In the genomic region with DNA sequence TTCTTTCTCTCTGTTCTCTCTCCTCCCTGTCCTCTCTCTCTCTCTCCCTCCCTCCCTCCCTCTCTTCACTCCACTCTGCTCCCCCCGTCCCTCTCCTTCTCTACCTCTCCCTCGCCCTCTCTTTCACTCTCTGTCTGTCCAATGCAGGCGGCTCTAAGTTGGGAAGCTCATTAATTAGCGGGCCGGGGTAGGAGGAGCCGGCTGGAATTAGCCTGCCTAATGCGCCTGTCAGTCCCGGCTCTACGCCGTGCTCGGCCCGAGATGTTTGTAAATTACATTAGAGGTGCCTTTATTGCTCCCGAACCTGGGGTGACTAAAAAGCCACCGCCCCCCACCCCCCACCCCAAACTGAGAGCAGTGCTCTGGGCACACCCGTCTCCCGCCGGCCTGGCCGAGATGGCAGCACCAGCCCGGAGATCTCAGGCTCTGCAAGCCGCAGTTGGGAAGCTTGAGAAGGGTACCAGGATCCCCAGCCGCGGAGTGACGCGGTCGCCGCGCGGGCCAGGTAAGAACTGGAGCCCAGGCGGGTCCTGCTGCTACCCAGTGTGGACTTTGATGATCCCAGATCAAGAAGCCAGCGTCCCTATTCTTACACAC, we compare ENCODE assay signal across 8 mouse cellular contexts. TPM values are rescaled to one million over a fixed set of nuclear protein-coding genes. Genes with fewer than 3 reads are reported as not detected.
DNase-seq lines count a peak whose midpoint lies in the region; ATAC-seq and TF ChIP-seq lines count a peak whose summit lies in the region.

TSS of gene Lbx1 (minus strand) at position 47 of the 597 bp plus-strand sequence.

- under 1% methylated on average over 30 of the region's 30 CpGs for WGBS in forebrain, postnatal 0 days
- under 1% methylated on average over 30 of the region's 30 CpGs for WGBS in limb, embryonic 11.5 days
- under 1% methylated on average over 30 of the region's 30 CpGs for WGBS in stomach, embryonic 14.5 days

- H3K4me1 ChIP-seq in forebrain, postnatal 0 days (ENCODE audit: insufficient read depth): no peaks in the 10 kb centered on the region
- H3K4me1 ChIP-seq in limb, embryonic 11.5 days (ENCODE audit: control insufficient read depth, insufficient read depth, low read length): peaks cover 17% of the 10 kb centered on the region
- H3K4me1 ChIP-seq in stomach, embryonic 14.5 days (ENCODE audit: control insufficient read depth, insufficient read depth, low read length): peaks cover 24% of the 10 kb centered on the region

- peak; percentile 20; the same call in 1 of the 2 replicates for ATAC-seq in forebrain, postnatal 0 days
- ATAC-seq in limb, embryonic 11.5 days (ENCODE audit: insufficient number of reproducible peaks, low FRiP score, low TSS enrichment, low read depth): peak; percentile 49
- no peak for ATAC-seq in stomach, embryonic 14.5 days (ENCODE audit: insufficient number of reproducible peaks, insufficient read depth, low FRiP score, low read depth)

- no peak for TF ChIP-seq CTCF in forebrain, postnatal 0 days (IDR thresholded peaks at IDR 0.05; ENCODE audit: low read depth)

- peak; percentile 10 for DNase-seq in ovary, postnatal 36 days (ENCODE audit: low spot score)
- no peak for DNase-seq in ovary, postnatal 14 days (ENCODE audit: low spot score)
- DNase-seq in forebrain, postnatal 0 days: no peak
- peak; percentile 62 for DNase-seq in limb, embryonic 11.5 days (ENCODE audit: low spot score)
- no peak for DNase-seq in natural killer cell, adult 2 months (ENCODE audit: low spot score in 2 of 2)
- no peak for DNase-seq in left cerebral cortex, adult 11 months (ENCODE audit: low spot score)
- DNase-seq in spleen, postnatal 4 days (ENCODE audit: low spot score in 2 of 2): no peak

- H3K27me3 ChIP-seq in forebrain, postnatal 0 days (ENCODE audit: insufficient read depth, low read length): peaks cover 80% of the 10 kb centered on the region
- peaks cover 93% of the 10 kb centered on the region for H3K27me3 ChIP-seq in limb, embryonic 11.5 days (ENCODE audit: control insufficient read depth, insufficient read depth, low read length)
- H3K27me3 ChIP-seq in stomach, embryonic 14.5 days (ENCODE audit: control insufficient read depth, insufficient read depth, low read length): peaks cover 64% of the 10 kb centered on the region

- H3K27ac ChIP-seq in forebrain, postnatal 0 days (ENCODE audit: low read depth, low read length): no peak within 1 kb of the TSS
- H3K27ac ChIP-seq in limb, embryonic 11.5 days (replicated peaks; ENCODE audit: low read depth, low read length): peak within 1 kb of the TSS; percentile 24
- no peak within 1 kb of the TSS for H3K27ac ChIP-seq in stomach, embryonic 14.5 days (ENCODE audit: low read length)

- no peak within 1 kb of the TSS for H3K9ac ChIP-seq in forebrain, postnatal 0 days
- H3K9ac ChIP-seq in limb, embryonic 11.5 days (ENCODE audit: low read length): peak within 1 kb of the TSS; percentile 45
- no peak within 1 kb of the TSS for H3K9ac ChIP-seq in stomach, embryonic 14.5 days (replicated peaks; ENCODE audit: low read depth, low read length)

- no peak within 1 kb of the TSS for H3K4me3 ChIP-seq in forebrain, postnatal 0 days (ENCODE audit: low read depth, low read length)
- peak within 1 kb of the TSS; percentile 32 for H3K4me3 ChIP-seq in limb, embryonic 11.5 days (ENCODE audit: low read depth, low read length)
- peak within 1 kb of the TSS; percentile 25 for H3K4me3 ChIP-seq in stomach, embryonic 14.5 days (ENCODE audit: low read depth, low read length)

- H3K9me3 ChIP-seq in forebrain, postnatal 0 days (ENCODE audit: low read length): no peaks in the 10 kb centered on the region
- no peaks in the 10 kb centered on the region for H3K9me3 ChIP-seq in limb, embryonic 11.5 days (ENCODE audit: control insufficient read depth, low read length)
- no peaks in the 10 kb centered on the region for H3K9me3 ChIP-seq in stomach, embryonic 14.5 days (ENCODE audit: control insufficient read depth, low read depth, low read length)

- H3K4me2 ChIP-seq in forebrain, postnatal 0 days (ENCODE audit: low read depth): peak within 1 kb of the TSS; percentile 10; the same call in 1 of the 2 replicates
- peak within 1 kb of the TSS; percentile 62 for H3K4me2 ChIP-seq in limb, embryonic 11.5 days (ENCODE audit: low read depth, severe bottlenecking)
- H3K4me2 ChIP-seq in stomach, embryonic 14.5 days (replicated peaks; ENCODE audit: low read depth, low read length): peak within 1 kb of the TSS; percentile 45

- no peaks in the 10 kb centered on the region for H3K36me3 ChIP-seq in forebrain, postnatal 0 days (ENCODE audit: insufficient read depth)
- H3K36me3 ChIP-seq in limb, embryonic 11.5 days (ENCODE audit: control insufficient read depth, insufficient read depth, low read length): no peaks in the 10 kb centered on the region
- no peaks in the 10 kb centered on the region for H3K36me3 ChIP-seq in stomach, embryonic 14.5 days (ENCODE audit: control insufficient read depth, insufficient read depth, low read length)

RNA-seq across cellular contexts. Expression of gene Lbx1, which starts in this region (rescaled TPM):
- not detected in 2 replicates for total RNA-seq in forebrain, postnatal 0 days (2014; rRNA removed)
- not detected in 2 replicates for polyA plus RNA-seq in forebrain, postnatal 0 days (2015; fragmentation: Nextera tagmentation; extraction: Ambion mirVana)
- polyA plus RNA-seq in limb, embryonic 11.5 days (2014; fragmentation: Nextera tagmentation; extraction: Ambion mirVana): 5.0 and 5.1 TPM in 2 replicates
- polyA plus RNA-seq in stomach, embryonic 14.5 days (2014; fragmentation: Nextera tagmentation; extraction: Ambion mirVana): not detected in 2 replicates

Comparison
In these comparisons a context has a peak if more than half of its experiments do, and no peak if none do; other contexts are left out.
1. DNase-seq: peak in ovary, postnatal 36 days (single experiment) and limb, embryonic 11.5 days (single experiment); none in ovary, postnatal 14 days (single experiment), forebrain, postnatal 0 days (single experiment), natural killer cell, adult 2 months (0 of 2), left cerebral cortex, adult 11 months (single experiment) and spleen, postnatal 4 days (0 of 2).
2. Peak in ATAC-seq and H3K4me2 ChIP-seq in forebrain, postnatal 0 days; RNA of the gene not detected or under 1 TPM.
3. H3K4me2 ChIP-seq: peak in every context shown above with its lines; median percentile 62 in limb, embryonic 11.5 days; 45 in stomach, embryonic 14.5 days; 10 in forebrain, postnatal 0 days.